Mouse (Mus musculus) A20 (cell line): Measurements from ENCODE around the gene Mterf4.

ENCODE experiments used
- DNase-seq: peaks from one replicate; pipeline ENCODE4 v3.0.0-alpha.2; 2011; ENCODE audit warnings: low read depth, low spot score

Gene Mterf4

DNA sequence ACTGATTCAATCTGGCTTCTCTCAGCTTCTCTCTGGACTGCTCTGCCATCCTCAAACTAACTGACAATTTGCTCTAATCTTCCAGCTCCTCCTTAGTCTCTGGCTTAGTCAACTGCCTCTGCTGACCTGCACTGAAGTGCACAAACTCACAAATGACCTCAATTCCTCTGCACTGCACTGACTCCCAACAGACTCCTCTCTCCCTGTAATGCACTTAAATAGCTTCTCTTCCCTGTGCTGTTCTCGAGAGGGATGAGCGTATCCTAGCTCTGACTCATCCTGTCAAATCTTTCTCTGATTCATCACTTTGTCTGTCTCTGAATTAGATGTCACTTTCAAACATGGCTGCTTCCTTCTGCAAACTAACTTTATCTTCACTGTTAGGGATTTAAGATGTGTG is 37.5 kb downstream of the Mterf4 start:
- DNase-seq, result no peak

DNA sequence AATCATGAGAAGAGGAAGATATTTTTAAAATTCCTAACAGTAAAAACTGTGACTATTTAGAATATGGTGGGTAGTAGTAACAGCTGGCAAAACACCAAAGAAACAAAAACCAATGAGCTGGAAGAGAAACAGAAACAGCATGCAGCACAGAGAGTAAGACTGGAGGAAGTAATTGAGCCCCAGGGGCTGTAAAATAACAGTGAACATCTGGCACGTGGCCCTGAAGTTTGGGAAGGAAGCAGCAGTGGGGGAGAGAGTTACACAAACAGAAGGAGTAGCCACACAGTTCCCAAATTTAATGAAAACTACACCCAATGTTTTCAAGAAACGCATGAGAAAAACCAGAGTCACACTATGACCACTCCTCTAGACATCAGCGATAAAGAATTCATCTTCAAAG is 38.5 kb downstream of the Mterf4 start:
- DNase-seq, result no peak

DNA sequence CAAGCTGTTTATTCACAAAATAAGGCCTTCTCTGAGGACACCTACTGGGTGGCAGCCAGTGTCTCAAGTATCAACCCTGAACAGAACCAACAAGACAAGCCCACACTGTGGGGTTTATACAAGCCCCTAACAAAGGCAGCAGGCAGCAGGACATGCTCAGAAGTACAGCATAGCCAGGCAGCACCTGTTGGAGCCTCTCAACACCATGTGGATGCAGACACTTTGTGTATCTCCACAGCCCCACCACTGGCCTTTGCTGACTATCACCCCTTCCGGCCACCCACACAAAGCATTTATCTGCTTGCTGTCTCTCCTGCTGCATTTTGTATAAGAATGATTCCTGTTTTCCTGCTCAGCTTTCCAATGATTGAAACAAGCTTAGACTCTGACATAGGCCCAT is 48.2 kb downstream of the Mterf4 start:
- DNase-seq, result no peak

DNA sequence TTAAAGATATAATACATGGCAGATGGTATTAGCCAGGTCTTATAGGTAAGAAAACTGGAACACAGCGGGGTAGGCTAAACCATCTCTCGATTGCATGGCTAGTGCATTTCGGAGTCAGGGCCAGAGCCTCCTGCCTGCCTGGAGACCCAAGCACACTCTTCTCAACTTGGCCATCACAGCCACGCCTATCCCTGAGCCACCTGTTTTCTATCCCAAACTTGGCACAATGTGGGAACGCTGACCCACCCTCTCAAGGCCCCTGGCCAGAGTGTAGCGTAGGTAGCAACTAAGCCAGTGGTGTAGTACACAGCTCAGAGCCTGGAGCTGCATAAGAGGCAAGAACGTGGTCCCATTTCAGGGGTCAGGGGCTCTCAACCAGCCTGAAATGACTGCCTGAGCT is 50.0 kb downstream of the Mterf4 start:
- no peak for DNase-seq

DNA sequence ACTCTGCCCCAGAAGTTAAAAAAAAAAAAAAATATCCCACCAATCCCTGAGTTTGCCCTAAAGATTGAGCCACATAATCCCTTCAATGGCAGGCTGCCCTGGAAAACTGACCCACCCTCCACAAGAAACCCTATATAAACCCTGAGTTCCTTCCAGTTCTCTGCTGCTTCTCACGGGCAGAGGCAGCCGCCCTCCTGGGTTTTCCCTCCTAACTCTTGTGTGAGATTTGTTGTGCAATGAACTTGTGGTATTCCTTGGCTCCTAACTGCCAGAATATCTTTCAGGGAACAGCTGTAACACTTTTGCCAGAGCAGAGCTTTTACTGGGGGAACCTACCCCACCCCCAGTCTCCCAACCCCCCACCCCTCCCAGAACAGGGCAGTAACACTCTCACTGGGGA is 53.1 kb downstream of the Mterf4 start:
- DNase-seq, result no peak
